Mouse (Mus musculus): ENCODE measurements around the gene Rhod. TPM values are rescaled to one million over a fixed set of nuclear protein-coding genes. Genes with fewer than 3 reads are reported as not detected.
A peak's percentile ranks its signal among the peaks of the same experiment; 100 is the strongest.
"Not testable (repeated sequence)": the region's sequence is repeated elsewhere in the genome, so short reads cannot be mapped to it uniquely, and the experiment has no call there.

The Rhod gene
- polyA plus RNA-seq, 1 experiment from 2014 or later, result 8.6 TPM

GRCm38 (mm10) chr19:4396998-4397797 lies 42.0 kb downstream of the Rhod start:
- WGBS, result under 1% methylated on average over 32 of the region's 90 CpGs

GRCm38 (mm10) chr19:4396081-4396997 lies 42.9 kb downstream of the Rhod start:
- under 1% methylated on average over 62 of the region's 80 CpGs for WGBS

More at GRCm38 (mm10) chr19:4396998-4397797, 42.0 kb downstream of the Rhod start:
- Histone ChIP-seq H3K4me2 (peak overlapping the region; percentile 92), H3K36me3 (replicated peaks) (peaks cover 9% of the 10 kb centered on the region; the same call in 1 of the 2 replicates), H3K4me1 (peaks cover 33% of the 10 kb centered on the region), H3K27ac (peak overlapping the region; percentile 97), H3K9me3 (no peaks in the 10 kb centered on the region), H3K4me3 (replicated peaks) (peak overlapping the region; percentile 93), H3K9ac (peak overlapping the region; percentile 98), H3K27me3 (no peaks in the 10 kb centered on the region)
- ATAC-seq (ENCODE audit: low FRiP score), result peak; percentile 92

GRCm38 (mm10) chr19:4387276-4387675 lies 52.0 kb downstream of the Rhod start:
- no peak for ATAC-seq (ENCODE audit: low FRiP score)

More at GRCm38 (mm10) chr19:4396081-4396997, 42.9 kb downstream of the Rhod start:
- H3K9me3 ChIP-seq, result no peaks in the 10 kb centered on the region
- H3K27me3 ChIP-seq, result no peaks in the 10 kb centered on the region
- H3K4me3 ChIP-seq (replicated peaks), result peak overlapping the region; percentile 93
- peak overlapping the region; percentile 98 for H3K9ac ChIP-seq
- H3K4me1 ChIP-seq, result peaks cover 35% of the 10 kb centered on the region
- peaks cover 9% of the 10 kb centered on the region; the same call in 1 of the 2 replicates for H3K36me3 ChIP-seq (replicated peaks)
- H3K27ac ChIP-seq, result peak overlapping the region; percentile 97
- peak; percentile 67 for ATAC-seq (ENCODE audit: low FRiP score)
- H3K4me2 ChIP-seq, result peak overlapping the region; percentile 92

GRCm38 (mm10) chr19:4385026-4385425 lies 54.2 kb downstream of the Rhod start:
- Histone ChIP-seq H3K9me3 (no peaks in the 10 kb centered on the region), H3K27me3 (no peaks in the 10 kb centered on the region), H3K36me3 (replicated peaks) (peaks cover 7% of the 10 kb centered on the region), H3K4me3 (replicated peaks) (no peak overlapping the region), H3K9ac (no peak overlapping the region), H3K27ac (no peak overlapping the region), H3K4me1 (no peaks in the 10 kb centered on the region), H3K4me2 (no peak overlapping the region)
- ATAC-seq (ENCODE audit: low FRiP score), result no peak
- 84% methylated on average over 4 of the region's 4 CpGs for WGBS

More at GRCm38 (mm10) chr19:4387276-4387675, 52.0 kb downstream of the Rhod start:
- H3K27ac ChIP-seq, result no peak overlapping the region
- H3K4me2 ChIP-seq, result no peak overlapping the region
- no peak overlapping the region for H3K9ac ChIP-seq
- H3K27me3 ChIP-seq, result no peaks in the 10 kb centered on the region
- peaks cover 2% of the 10 kb centered on the region; the same call in 1 of the 2 replicates for H3K4me1 ChIP-seq
- no peaks in the 10 kb centered on the region for H3K9me3 ChIP-seq
- no peak overlapping the region for H3K4me3 ChIP-seq (replicated peaks)
- peaks cover 11% of the 10 kb centered on the region for H3K36me3 ChIP-seq (replicated peaks)

- no peak for ATAC-seq (ENCODE audit: low FRiP score)
- no peak overlapping the region for H3K4me3 ChIP-seq (replicated peaks)
- H3K36me3 ChIP-seq (replicated peaks), result peaks cover 7% of the 10 kb centered on the region; the same call in 1 of the 2 replicates
- no peak overlapping the region for H3K4me2 ChIP-seq
- no peak overlapping the region for H3K9ac ChIP-seq
- H3K9me3 ChIP-seq, result no peaks in the 10 kb centered on the region
- no peak overlapping the region for H3K27ac ChIP-seq
- H3K4me1 ChIP-seq, result no peaks in the 10 kb centered on the region
- 45% methylated on average over 1 of the region's 1 CpGs for WGBS
- H3K27me3 ChIP-seq, result no peaks in the 10 kb centered on the region
Measured at GRCm38 (mm10) chr19:4384322-4384721, 54.9 kb downstream of the Rhod start.

- no peak overlapping the region for H3K27ac ChIP-seq
- peaks cover 15% of the 10 kb centered on the region for H3K36me3 ChIP-seq (replicated peaks)
- no peak for ATAC-seq (ENCODE audit: low FRiP score)
- H3K9me3 ChIP-seq, result no peaks in the 10 kb centered on the region
- H3K27me3 ChIP-seq, result no peaks in the 10 kb centered on the region
- no peak overlapping the region for H3K4me3 ChIP-seq (replicated peaks)
- H3K4me2 ChIP-seq, result no peak overlapping the region
- H3K4me1 ChIP-seq, result no peaks in the 10 kb centered on the region
- no peak overlapping the region for H3K9ac ChIP-seq
Measured at GRCm38 (mm10) chr19:4383306-4383705, 55.9 kb downstream of the Rhod start.

- not testable (repeated sequence) for H3K9ac ChIP-seq; H3K4me3 ChIP-seq (replicated peaks); H3K4me1 ChIP-seq; H3K9me3 ChIP-seq; ATAC-seq (ENCODE audit: low FRiP score); H3K27me3 ChIP-seq; H3K27ac ChIP-seq; H3K4me2 ChIP-seq
- WGBS, result 91% methylated on average over 1 of the region's 1 CpGs
- H3K36me3 ChIP-seq (replicated peaks), result peaks cover 10% of the 10 kb centered on the region
Measured at GRCm38 (mm10) chr19:4382303-4382702, 56.9 kb downstream of the Rhod start.

Other genes starting within 250 kb of the Rhod start
- gene Tbc1d10c, start 248.1 kb downstream of the Rhod start, polyA plus RNA-seq (2016; fragmentation: Nextera tagmentation; extraction: Ambion mirVana), result 0.31 and 0.86 TPM in 2 replicates
- 689 and 709 TPM in 2 replicates for gene Ppp1ca, start 247.4 kb downstream of the Rhod start, polyA plus RNA-seq (2016; fragmentation: Nextera tagmentation; extraction: Ambion mirVana)
- 38.8 and 42.2 TPM in 2 replicates for gene Rad9a, start 237.8 kb downstream of the Rhod start, polyA plus RNA-seq (2016; fragmentation: Nextera tagmentation; extraction: Ambion mirVana)
- gene Clcf1, start 225.2 kb downstream of the Rhod start, polyA plus RNA-seq (2016; fragmentation: Nextera tagmentation; extraction: Ambion mirVana), result 0.85 and 1.2 TPM in 2 replicates
- gene AC109138.7, start 225.1 kb downstream of the Rhod start, polyA plus RNA-seq (2016; fragmentation: Nextera tagmentation; extraction: Ambion mirVana), result not detected in 2 replicates
- gene Pold4, start 207.5 kb downstream of the Rhod start, polyA plus RNA-seq (2016; fragmentation: Nextera tagmentation; extraction: Ambion mirVana), result 11.7 and 13.1 TPM in 2 replicates
- gene Ssh3, start 170.3 kb downstream of the Rhod start, polyA plus RNA-seq (2016; fragmentation: Nextera tagmentation; extraction: Ambion mirVana), result 5.6 and 6.1 TPM in 2 replicates
- gene Ankrd13d, start 156.3 kb downstream of the Rhod start, polyA plus RNA-seq (2016; fragmentation: Nextera tagmentation; extraction: Ambion mirVana), result 12.6 and 14.2 TPM in 2 replicates
- 18.7 and 19.0 TPM in 2 replicates for gene Grk2, start 133.2 kb downstream of the Rhod start, polyA plus RNA-seq (2016; fragmentation: Nextera tagmentation; extraction: Ambion mirVana)
- 57.2 and 61.0 TPM in 2 replicates for gene Kdm2a, start 41.1 kb downstream of the Rhod start, polyA plus RNA-seq (2016; fragmentation: Nextera tagmentation; extraction: Ambion mirVana)
- 1.3 and 2.7 TPM in 2 replicates for gene Syt12, start 38.0 kb upstream of the Rhod start, polyA plus RNA-seq (2016; fragmentation: Nextera tagmentation; extraction: Ambion mirVana)
- gene 2010003K11Rik, start 59.2 kb upstream of the Rhod start, polyA plus RNA-seq (2016; fragmentation: Nextera tagmentation; extraction: Ambion mirVana), result not detected in 2 replicates
- gene Pcx, start 71.0 kb upstream of the Rhod start, polyA plus RNA-seq (2016; fragmentation: Nextera tagmentation; extraction: Ambion mirVana), result 19.2 and 20.0 TPM in 2 replicates
- 11.4 and 13.3 TPM in 2 replicates for gene Lrfn4, start 176.2 kb upstream of the Rhod start, polyA plus RNA-seq (2016; fragmentation: Nextera tagmentation; extraction: Ambion mirVana)
- gene Rce1, start 186.2 kb upstream of the Rhod start, polyA plus RNA-seq (2016; fragmentation: Nextera tagmentation; extraction: Ambion mirVana), result 57.8 and 63.0 TPM in 2 replicates

Measured in forebrain, embryonic 12.5 days (tissue).